Mouse (Mus musculus): ENCODE results near the gene Kbtbd7.
"Not testable (repeated sequence)": the region's sequence is repeated elsewhere in the genome, so short reads cannot be mapped to it uniquely, and the experiment has no call there.

Gene Kbtbd7

DNA sequence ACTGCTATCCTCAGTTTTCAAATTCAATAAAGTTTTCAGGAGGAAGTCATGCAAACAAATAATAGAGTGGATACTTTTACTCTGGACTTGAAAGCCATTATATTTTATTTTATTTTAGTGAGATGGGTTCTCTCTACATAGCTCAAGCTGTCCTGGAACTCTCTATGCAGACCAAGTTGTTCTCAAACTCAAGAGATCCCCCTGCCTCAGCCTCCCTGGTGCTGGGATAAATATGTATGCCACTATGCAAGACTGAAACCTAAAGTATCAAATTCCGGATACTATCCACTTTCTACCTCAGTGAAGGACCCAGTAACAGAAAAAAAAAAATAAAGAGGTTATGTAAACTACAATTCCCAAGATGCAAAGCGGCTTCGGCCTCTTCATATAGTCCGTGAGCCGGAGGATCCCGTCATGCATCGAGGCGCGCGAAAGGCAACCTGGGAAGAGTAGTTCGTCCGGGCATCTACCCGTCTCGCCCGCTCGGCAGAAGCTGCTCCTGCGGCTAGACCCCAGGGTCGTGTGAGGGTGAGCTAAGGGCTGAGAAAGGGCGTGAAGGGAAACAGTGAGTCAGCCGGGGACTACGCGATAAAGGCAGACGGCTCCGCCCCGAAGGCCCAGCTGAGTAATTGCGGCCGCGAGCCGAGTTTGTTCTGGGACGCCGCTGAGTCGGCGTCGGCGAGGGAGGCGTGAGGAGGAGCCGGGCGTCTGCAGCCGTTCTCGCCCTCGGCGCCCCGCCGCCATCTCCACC is at the start of gene Kbtbd7:
Gene Kbtbd7, plus strand, starts transcription at position 533 of the 751 bp plus-strand sequence.
- peak; percentile 94 to 95 for DNase-seq

DNA sequence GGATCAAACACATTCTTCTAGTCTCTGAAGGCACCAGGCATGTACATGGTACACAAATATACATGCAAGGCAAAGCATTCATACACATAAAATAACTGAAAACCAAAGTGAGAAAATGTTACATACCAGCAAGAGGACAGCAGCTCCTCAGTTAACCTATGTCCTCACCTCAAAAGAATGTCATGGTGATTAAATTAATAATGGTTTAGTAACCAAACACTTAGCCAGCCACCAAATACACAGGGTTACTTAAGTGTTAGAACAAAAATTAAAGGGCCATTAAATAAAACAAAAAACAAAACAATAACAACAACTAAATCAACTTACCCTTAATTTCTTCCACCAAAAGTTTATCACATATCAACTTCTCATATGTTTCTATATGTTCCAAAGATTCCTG is 49.3 kb upstream of the Kbtbd7 start:
- no peak for DNase-seq

DNA sequence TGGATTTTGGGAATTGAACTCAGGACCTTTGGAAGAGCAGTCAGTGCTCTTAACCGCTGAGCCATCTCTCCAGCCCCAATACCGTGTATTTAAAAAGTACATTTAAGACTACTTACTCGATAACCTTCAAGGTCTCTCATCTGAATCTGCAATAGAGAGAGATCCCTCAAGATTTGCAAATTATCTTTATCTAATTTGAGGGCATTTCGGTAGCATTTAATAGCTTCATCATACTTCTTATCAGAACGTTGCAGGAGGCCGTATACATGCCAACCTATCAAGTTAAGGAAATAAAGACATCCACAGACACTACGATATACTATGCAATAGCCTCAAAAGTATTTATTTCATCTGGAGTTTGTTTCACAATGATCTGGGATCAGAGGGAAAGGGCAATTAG is 43.2 kb upstream of the Kbtbd7 start:
- DNase-seq: no peak

DNA sequence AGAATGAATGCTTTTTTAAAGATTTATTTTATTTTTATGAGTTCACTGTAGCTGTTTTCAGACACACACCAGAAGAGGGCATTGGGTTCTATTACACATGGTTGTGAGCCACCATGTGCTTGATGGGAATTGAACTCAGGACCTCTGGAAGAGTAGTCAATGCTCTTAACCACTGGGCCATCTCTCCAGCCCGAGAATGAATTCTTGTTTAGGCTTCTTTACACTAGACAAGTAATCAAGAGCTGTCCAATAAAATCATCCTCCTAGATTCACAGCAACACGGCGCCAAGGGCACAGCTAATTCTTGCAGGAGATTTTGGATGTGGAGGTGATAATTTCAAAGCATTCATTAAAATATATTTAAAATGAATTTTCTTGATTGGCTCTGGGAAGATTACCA is 38.0 kb upstream of the Kbtbd7 start:
- no peak for DNase-seq

DNA sequence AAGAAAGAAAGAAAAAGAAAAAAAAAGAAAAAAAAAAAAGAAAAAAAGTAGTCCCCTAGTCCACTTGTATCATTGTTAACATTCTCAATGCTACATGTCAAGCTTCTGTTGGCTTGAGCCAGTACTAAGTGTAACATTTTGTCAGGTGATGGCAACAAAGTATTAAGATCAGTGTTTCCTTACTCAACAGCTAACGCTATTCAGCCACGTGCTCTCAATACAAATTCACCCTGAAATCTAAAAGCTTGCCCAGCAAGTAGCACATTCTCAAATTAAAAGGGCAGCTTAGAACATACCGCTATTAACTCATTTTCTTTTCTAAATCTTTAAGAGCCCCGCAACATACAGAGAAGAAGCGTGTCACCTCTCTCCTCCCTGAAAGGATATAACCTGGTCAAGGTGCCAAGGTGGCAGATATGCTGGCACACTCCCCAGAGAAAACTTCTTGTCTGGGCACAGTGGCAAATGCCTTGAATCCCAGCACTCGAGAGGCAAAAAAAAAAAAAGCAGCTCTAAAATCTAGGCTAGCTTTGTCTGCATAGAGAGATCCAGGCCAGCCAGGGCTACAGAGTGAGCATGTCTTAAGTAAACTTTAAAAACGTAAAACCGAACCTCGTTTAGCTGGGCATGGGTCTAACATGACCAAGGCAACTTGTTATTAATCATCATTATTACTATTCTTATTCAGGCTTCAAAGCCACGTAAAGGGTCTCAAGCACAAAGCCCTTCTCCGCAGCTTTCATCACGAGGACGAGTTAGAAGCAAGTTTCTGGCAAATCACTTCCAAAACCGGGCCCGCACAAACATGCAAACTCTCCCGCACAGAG is 36.7 kb upstream of the Kbtbd7 start:
- peak; percentile 29 to 37 for DNase-seq

DNA sequence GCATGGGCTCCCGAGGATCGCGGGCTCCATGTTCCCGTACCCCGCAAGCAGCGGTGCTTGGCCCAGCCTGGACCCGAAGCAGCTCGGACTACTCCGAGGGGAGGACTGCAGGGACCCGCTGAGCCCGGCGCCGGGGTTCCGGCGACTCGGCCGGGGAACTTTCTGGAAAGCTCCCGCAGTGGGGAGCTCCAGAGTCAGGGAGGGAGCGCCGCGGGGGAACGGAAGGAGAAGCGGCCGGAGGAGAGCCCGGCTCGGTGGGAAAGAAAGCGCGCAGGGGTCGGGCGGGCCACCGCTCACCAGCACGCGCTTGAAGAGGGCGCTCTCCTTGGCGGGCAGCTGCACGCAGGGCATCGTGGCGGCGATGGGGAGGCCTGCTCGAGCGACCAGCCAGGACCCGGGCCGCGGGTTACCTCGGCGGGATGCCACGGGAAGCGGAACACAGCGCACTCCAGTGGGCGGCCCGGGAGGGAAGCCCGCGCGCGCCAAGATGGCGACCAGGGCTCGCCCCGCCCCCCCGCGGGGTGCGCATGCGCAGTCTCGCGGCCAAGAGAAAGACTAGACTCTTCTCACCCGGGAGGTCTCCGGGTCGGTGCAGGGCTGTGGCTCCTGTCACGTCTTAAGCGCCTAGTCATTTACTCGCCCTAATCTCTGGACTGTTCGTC is 35.9 kb upstream of the Kbtbd7 start, which contains the start of gene Naa16:
Gene Naa16, minus strand, starts transcription at position 514 of the 662 bp plus-strand sequence.
- peak; percentile 92 to 94 for DNase-seq

DNA sequence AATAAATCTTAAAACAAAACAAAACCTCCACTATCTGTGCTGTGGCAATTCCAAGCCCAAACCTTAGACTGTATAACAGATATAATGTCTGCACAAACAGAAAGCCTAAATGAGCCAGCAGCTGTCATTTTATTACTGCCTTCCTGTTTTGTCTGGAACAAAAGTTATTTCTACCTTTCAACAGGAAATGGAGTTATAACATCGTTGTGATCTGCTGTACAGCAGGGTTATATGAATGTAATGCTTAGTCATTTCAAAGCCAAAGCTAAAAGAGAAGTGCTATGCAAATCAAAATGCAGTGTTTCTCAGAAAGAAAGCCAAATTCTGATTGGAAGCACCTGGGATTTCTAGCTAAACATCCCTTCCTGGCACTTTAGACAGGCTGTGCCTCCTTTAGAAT is 33.0 kb upstream of the Kbtbd7 start:
- no peak for DNase-seq

DNA sequence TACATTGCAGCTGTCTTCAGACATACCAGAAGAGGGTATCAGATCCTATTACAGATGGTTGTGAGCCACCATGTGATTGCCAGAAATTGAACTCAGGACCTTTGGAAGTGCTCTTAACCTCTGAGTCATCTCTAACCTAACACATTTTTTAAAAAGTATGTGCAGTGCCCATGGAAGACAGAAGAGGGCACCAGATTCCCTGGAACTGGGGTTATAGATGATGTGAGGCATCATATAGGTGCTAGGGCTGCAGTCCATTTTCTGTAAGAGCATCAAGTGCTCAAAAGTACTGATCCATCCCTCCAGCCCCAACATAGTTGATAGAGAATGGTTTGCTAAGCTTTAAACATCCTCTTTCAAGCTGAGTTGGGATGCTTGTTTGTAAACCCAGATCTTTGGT is 31.7 kb upstream of the Kbtbd7 start:
- DNase-seq: peak; percentile 24 to 44

DNA sequence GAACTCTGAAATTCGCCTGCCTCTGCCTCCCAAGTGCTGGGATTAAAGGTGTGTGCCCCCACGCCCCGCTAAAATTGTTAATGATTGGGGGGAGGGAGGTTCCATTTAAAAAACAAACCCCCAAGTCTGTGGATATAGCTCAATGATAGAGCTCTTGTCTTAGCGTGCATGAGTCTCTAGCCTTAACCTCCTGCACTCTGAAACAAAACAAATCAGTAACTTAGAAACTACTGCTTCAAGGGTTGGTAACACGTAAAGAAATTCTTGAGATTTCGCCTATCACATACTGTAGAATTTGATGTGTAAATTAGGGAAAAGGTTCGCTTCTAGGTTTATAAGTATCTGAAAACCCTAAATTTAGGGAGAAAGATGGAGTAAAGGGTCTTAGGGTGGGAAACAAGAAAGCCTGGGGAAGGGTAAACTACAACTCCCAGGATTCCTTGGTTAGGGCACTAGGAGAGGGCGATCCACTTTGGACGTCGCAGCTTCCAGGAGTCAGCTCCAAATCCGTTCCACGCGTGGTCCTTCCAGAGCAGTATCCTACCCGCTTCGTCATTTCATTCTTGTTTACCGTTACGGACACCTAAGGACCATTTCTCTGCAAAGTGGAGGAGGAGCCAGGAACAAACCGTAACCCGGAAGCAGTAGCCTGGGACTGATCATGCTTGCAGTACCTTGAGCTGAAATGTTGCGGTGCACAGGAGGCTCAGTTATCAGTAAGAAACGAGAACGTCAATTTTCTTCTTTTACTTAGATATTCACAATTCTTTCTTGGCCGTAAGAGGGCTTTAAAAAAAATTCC is 28.8 kb upstream of the Kbtbd7 start, which contains the start of gene Mtrf1:
Gene Mtrf1, plus strand, starts transcription at position 452 of the 802 bp plus-strand sequence.
- peak; percentile 54 to 58 for DNase-seq

DNA sequence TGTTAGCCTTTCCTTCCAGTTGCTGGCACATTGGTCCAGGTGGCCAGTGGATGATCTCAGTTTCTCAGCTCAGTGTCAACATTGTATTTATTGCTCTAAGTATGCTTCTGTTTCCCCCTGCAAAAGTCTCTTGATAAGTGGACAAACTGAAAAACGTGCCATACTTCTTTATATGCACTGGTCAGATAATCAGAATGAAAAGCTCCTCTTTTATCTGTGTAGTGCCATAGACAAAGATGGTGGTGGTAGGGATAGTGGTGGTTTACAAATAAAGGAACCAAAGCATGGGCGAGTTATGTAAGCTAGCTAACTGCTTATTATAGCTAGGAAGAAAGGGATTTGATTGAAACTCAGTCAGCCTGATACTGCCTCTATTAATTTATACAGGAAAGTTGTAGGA is 18.7 kb upstream of the Kbtbd7 start:
- no peak for DNase-seq

DNA sequence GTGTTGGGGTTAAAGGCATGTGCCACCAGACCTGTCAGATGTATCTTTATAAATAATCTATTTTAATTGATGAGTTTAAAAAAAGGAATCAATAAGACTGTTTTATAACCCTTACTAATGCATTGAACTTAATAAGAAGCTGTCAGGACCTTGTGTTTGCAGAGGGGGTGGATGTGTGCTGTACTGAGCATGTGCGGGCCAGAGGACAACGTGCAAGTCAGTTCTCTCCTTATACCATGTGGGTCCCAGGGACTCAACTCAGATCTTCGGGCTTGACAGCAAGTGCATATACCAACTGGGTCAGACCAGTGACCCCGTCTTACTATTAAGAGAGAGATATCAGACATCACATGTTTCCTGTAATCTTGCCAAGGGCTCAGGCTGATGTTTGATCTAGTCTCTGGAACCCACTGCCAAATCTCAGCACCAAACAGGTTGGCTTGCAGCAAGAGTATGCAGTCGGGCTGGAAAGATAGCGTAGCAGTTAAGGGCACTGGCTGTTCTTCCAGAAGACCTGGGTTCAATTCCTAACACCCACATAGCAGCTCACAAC is 17.0 kb upstream of the Kbtbd7 start:
- DNase-seq: no peak

DNA sequence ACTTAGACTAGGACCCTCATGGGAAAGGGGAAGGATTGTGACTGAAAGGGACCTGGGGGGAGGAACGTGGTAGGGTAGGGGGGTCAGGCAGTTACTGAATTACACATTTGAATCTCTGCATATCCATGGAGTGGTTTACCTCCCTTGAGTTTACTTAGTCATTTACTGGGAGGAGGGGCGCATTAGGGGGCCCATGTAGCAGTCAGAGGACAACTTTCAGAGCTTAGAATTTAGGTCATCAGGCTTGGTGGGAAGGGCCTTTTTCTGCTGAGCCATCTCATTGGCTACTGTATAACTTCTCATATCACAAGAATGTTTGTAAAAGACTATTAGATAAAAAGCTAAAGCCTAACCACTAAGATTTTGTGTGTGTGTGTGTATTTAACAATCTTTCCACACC is 15.6 kb upstream of the Kbtbd7 start:
- no peak for DNase-seq

DNA sequence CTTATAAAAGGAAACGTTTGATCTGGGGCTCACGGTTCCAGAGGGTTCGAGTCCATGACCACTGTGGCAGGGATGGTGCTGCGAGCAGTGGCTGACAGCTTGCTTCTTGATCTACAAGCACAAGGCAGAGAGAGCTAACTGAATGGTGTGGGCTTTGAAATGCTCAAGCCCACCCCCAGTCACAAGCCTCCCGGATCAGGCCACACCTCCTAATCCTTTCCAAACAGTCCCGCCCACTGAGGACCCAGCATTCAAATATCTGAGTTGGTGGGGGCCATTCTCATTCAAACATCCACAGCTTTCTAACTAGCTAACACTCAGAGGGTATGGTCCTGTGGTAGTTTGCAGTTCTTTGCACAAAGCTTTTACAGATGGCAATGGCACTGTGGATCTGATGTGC is 13.2 kb upstream of the Kbtbd7 start:
- no peak for DNase-seq

DNA sequence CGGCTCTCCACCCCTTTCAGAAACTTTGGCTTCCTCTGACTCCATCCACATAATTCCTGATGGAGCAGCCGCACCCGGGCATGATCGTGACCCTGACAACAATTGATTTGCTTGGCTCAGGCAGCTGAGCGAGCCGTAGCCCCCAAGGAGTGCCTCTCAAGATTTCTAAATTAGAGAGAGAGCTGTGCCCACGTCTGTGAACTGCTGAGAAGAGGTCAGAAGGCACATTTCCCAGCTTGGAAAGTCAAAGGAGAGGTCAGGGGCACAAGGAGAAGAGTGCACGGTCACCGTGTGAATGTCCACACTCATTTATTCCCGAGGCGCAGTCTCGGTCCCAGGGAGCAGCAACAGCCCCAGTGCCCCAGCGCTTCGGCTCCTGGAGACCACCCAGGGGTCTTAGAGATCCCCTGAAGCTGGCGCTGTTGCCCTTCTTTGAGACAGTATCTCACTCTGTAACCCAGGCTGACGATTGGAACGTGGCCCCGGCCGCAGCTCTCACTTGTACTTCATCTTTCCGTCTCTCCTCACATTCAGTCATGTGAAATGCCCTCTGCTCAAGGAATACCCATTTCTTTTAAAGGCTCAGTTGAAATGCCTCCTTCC is 6.1 kb upstream of the Kbtbd7 start:
- no peak for DNase-seq

DNA sequence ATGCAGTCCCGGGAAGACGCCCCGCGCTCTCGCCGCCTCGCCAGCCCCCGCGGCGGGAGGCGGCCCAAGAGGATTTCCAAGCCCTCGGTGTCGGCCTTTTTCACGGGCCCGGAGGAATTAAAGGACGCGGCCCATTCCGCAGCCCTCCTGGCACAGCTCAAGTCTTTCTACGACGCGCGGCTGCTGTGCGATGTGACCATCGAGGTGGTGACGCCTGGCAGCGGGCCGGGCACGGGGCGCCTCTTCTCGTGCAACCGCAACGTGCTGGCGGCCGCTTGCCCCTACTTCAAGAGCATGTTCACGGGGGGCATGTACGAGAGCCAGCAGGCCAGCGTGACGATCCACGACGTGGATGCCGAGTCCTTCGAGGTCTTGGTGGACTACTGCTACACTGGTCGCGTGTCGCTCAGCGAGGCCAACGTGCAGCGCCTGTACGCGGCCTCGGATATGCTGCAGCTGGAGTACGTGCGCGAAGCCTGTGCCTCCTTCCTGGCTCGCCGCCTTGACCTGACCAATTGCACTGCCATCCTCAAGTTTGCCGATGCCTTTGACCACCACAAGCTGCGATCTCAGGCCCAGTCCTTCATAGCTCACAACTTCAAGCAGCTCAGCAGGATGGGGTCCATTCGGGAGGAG is 537 bp downstream of the Kbtbd7 start:
- not testable (repeated sequence) for DNase-seq

DNA sequence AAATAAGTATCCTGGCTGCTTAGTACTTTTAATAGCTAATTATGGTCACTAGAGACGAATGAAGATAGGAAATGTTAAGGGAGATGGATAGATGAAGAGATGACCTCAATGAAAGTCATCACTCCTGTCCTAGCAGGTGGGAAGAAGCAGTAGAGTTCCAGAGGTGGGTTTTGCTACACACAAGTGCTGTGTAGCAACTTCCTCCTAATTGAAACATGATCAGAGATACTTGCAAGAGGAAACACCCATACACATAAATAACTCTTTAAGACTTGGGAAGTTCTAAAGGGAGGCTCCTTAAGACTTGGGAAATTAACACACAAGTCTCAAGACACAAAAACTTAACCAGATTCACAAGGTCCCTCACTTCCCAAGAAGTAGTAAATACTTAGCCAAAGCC is 7.8 kb downstream of the Kbtbd7 start:
- DNase-seq: no peak

DNA sequence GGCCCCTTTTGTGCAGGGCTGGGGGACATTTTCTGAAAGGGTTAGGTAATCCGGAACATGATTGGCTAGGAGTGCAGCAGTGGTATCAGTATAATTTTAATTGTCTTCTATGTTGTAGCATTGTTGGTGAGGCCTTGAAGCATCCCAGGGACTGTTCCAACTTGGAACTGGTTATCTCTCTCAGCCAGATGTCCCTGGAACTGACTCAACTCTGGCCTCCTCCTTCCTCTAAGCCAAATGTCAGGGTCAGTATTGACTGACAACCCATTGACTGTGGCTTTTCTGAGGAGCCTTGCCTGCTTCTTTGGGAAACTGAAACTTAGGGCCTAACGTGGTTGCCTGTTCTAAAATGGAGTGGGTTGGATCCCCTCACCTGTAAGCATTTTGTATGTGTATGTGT is 14.3 kb downstream of the Kbtbd7 start:
- DNase-seq: no peak

DNA sequence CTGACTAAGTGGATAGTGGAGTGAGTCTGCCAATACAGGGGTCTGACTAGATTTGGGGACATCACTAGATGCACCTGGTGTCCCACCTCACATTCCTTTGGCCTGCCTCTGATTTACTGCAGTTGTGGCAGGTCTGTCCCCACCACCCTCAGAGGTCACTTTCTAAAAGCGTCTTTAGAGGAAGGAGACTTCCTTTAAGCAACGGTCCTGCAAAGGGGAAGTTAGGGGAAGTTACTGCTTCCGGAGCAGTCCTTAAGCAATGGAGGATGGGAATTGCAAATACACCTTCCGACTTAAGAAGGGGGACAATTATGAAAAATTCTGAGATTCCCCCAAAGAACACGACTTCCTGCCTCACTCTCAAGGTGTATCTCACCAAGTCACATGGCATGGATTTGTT is 15.1 kb downstream of the Kbtbd7 start:
- DNase-seq: no peak

DNA sequence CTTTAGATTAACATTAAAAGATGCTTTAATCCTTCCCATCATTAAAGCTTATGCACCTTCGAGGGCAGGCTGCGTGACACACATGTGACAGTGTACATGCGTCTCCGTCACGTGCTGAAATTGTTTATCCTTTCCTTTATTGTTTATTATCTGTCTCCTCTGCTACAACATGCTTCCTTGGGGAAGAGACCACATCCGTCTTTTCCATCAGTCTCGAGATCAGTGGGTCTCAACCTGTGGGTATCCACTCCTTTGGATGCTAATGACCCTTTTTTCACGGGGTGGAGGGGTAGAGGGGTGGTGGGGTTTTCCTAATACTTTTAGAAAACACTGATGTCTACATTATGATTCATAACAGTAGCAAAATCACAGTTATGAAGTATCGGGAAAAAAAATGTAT is 18.3 kb downstream of the Kbtbd7 start:
- no peak for DNase-seq

DNA sequence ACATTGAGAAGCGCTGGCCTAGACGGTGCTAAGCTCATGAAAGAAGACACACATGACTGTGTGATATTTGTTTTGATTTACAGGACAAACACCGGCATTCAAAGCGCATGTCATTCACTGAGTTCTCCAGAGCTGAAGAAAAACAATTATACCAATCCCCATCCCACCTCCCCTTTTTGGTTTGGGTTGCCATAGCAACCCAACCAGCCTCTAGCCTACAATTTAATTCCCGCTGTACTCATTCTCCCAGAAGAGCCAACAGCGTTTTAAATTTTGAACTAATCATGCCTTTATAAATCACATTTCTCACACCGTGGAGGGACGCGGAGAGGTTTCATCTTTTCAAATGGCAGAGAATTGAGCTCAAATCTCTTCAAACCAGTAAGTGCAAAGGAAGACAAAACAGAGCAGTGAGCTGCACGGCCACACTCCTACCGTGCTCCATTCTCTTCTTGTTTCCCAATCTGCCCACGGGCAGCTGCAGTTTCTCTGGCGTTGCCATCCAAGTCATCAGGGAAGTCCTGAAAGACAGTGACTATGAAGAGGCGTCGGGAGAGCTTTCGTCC is 18.8 kb downstream of the Kbtbd7 start:
- no peak for DNase-seq

Measured in kidney, adult 8-10 months (tissue).